Mouse (Mus musculus): ENCODE data around the gene Cxcl17.
"Not testable (repeated sequence)": the region's sequence is repeated elsewhere in the genome, so short reads cannot be mapped to it uniquely, and the experiment has no call there.

The Cxcl17 gene

DNA sequence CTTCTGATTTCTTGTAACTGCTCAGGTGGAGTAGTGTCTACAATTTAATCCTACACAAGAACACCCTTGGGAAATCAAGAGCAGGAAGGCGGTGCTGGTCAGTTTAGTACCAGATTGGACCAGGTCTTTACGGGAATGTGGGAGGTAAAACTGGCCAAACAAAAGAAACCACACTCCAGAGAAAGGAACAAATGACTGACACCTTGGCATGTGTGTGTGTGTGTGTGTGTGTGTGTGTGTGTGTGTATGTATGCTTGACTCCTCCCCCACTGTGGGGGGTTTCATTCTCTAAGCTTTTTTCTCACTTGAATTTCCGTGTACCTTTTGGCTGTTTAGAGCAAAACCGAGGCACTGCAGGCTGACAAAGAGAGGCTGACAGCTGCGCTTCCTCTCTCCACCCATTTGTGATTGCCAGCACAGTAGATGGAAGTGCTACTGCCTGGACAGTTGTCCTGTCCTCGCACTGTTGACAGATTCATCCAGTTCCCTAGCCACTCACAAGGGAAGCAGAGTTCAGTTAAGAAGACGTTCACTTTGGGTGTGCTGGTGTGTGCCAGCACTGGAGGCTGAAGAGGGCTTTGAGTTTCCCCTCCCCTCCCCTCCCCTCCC is at the start of gene Cxcl17:
Gene Cxcl17, minus strand, starts transcription at position 54 of the 609 bp plus-strand sequence.
- peak in 1 of 2 experiments; percentile 62 for DNase-seq

DNA sequence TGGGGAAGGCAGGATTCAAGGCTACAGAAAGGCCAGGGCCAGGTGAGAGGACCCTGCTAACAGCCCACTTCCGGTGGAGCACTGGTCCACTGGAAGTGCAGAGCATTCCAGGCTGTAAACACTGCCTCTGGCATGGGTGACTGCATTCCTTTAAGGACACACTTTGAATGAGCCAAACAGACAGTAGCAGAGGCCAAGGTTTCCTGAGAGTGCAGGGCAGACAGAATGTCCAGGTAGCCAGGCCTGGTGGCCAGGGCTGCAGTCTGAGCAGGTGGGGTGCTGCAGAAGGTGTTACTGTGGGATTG is 49.3 kb upstream of the Cxcl17 start:
- not testable (repeated sequence) for DNase-seq

- DNase-seq = peak in 1 of 2 experiments; percentile 35
Observed at GRCm38 (mm10) chr7:25461336-25462032, 48.8 kb upstream of the Cxcl17 start.

GRCm38 (mm10) chr7:25452103-25452502 is 39.4 kb upstream of the Cxcl17 start:
- no peak for DNase-seq

DNA sequence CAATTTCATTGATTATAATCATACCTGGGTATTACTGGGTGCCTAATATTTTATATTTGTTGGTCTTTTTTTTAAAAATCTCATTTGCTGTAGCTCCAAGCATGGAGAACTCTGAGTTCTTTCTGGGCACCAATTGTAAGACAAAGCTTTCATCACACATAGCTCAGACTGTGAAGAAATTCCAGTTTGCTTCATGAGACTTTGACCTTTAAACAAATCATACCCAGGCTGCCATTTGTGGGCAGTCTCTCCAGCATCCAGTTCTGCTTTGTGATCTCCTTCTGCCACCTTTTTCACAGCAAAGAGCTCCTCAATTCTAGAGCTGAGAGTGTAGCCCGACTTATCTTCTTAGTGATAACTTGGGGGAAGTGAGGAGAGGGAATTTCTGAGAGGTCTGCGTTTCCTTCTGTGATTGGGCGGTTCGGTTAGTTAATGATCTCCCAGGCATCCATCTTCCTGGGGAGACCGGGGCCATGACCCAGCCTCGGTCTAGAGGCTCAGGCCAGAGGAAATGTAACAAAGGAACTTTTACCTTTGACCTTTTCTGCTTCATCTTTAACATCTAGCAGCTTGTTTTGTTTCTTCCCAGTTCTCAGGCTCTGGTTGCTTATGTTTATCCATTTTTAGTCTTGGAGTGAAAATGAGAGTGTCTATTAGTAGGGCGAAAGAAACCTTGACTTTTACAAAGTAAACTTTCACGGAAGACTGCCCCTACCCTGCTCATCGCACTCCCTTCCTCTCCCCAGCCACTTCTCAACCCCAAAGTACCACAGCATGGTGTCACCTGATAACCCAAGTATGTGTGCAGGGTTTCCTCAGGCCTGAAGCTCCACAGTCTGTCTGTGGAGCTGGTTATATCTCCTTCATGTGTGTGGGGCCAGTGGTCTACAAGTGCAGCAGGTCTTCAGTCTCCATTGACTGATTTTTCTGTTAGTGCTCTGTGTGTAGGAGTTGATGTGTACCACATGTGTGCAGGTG is 37.5 kb upstream of the Cxcl17 start:
- no peak for DNase-seq

- no peak for DNase-seq
Observed at GRCm38 (mm10) chr7:25440816-25441153, 28.1 kb upstream of the Cxcl17 start.

GRCm38 (mm10) chr7:25439978-25440815 is 27.5 kb upstream of the Cxcl17 start:
- DNase-seq = peak; percentile 81 to 87

GRCm38 (mm10) chr7:25439124-25439822 is 26.6 kb upstream of the Cxcl17 start:
- DNase-seq = peak; percentile 24 to 68

DNA sequence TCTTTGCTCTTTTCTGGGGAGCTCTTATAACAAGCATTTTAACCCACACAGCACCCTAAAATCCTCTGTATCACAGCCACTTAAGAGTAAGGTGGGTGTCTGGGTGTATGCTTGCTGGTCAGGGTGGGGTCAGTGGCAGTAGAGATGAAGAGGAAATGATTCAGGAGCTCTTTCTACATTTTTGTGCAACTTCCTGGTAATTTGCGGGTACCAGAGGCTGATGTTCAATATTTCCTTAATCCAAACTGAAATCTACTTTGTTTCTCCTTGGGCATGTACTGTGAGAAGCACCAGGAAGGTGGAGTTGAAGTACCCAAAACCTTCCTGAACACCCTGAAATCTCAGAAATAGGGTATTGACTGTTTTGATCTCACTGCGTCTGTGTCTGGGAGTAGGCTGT is 24.0 kb upstream of the Cxcl17 start:
- DNase-seq = no peak

DNA sequence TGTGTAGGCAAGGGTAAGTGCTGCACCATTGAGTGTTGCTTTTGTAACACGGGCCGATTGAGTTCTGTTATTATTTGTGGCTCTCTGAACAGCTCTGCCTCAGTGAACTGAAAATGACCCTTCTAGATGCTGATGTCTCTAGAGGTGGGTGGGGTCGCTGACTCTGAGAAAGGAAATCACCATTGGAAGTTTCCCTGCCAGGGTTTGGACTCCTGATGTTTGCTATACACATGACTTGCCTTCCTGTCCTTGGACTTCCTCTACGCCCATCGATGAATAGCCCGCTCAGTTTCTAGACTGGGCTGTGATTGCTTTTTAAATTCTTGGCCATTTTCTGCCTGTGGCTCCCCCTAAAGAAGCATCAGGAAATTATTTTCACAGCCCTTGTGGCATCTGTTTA is 23.5 kb upstream of the Cxcl17 start:
- peak; percentile 63 to 79 for DNase-seq

- no peak for DNase-seq
Observed at GRCm38 (mm10) chr7:25435546-25435851, 22.8 kb upstream of the Cxcl17 start.

- DNase-seq = peak; percentile 45 to 70
Observed at GRCm38 (mm10) chr7:25434654-25435545, 22.2 kb upstream of the Cxcl17 start.

DNA sequence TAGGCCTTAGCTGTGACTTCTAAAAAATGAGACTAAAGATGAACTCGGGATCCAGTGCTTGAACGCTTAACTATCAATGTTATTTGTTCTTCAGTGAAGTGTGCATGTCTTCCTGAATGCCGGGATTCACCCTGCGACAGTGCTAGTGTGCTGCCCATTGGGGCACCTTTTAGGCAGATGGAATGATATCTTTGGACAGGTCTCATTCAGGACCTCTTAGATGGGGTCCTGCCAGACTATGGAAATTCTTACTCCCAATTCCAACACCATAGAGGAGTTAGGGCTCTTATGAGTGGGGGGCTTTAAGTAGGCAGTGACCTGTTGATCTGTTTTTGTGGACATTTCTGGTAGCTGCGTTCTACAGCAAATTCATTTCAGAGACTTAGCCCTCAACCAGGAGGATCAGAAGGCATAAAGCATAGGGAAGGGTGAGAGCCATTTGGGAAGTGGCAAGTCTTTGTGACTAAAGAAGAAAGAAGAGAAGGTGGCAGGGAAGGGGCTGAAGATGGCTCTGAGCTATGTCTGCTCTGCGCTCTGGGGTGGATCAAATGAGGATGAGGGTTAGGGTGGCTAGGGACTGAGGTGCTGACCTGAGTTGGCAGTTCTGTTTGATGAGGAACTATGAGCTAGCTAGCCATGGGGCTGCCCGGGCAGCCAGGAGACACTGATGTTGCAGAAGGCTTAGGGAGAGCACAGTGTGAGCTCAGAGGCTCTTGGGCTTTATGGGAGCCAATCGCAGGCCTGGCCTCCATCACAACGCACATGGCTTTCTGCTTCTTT is 21.3 kb upstream of the Cxcl17 start:
- DNase-seq = no peak

- DNase-seq = peak; percentile 38 to 62
Observed at GRCm38 (mm10) chr7:25433007-25433541, 20.4 kb upstream of the Cxcl17 start.

DNA sequence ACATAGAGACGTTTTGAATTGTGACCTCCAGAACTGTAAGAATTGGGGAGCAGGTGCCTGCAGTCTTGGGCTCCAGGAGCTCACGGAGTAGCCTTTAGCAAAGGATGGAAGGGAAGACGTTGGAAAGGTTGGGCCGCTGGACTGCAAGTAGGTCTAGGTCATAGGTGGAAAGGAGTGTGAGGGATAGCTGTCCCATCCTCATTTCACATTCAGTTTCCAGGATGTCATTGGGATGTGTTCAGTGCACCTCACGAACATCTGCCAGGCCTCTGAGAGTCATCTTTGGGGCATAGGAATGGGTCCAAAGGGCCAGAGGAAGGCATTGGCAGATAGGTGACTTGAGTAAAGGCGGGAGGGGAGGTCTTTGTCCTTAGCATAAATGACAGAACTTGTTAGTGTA is 19.7 kb upstream of the Cxcl17 start:
- no peak for DNase-seq

DNA sequence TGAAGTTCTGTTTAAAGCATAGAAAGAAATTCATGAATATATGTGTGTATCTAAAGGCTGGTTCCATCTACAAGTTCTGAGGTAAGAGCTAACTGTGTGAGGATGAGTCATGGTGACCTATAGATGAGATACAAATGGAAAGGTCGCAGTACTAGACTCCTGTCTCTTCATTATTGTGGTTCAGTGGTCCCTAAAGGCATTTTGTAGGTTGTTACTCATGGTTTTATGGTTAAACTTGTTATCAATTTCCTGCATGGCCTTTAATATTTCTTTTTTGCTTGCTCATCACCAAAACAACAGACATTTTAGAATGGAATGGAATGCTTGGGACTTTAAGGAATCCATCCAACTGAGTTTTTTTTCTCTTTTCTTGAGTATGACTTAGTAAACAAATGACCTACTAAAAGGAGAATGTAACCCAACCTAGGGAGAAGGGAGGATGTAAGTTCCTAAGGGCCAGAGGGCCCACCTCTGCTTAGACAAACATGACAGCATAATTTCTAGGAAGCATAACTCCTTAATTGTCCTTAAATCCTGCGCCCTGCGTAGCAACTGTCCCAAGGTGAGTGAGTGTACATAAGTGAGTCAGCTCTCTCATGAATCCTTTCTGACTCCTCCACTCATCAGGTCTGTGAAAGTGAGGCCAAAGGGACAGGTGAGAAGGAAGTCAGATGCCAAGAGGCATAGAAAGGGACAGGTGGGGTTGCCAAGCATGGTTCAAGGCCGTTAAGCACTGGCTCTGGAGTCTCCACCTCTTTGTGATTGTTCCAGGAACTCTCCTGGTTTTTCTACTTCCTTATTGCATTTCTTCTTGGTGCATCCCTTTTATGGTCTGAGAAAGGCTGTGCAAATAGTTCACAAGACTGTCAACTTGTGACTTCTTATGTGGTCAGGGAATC is 17.4 kb upstream of the Cxcl17 start:
- DNase-seq = peak in 1 of 2 experiments; percentile 59

DNA sequence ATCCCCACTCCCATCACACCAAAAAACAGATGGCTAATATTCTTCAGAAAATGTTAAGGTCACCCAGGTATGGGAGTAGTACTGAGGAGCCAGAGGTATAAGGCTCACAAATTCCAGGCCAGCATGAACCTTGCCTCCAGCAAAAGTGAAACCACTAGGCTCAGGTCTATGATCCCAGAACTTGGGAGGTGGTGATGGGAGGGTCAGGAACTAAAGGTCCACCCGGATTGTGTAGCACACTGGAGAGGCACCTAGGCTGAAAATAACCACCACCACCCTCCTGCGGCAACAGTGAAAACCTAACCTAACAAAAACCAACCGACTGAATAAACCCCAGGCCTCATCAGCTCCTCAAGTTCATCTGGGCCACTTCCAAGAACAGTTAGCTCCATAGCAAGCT is 15.6 kb upstream of the Cxcl17 start:
- peak in 1 of 2 experiments; percentile 44 for DNase-seq

- DNase-seq = no peak
Observed at GRCm38 (mm10) chr7:25427144-25427543, 14.5 kb upstream of the Cxcl17 start.

DNA sequence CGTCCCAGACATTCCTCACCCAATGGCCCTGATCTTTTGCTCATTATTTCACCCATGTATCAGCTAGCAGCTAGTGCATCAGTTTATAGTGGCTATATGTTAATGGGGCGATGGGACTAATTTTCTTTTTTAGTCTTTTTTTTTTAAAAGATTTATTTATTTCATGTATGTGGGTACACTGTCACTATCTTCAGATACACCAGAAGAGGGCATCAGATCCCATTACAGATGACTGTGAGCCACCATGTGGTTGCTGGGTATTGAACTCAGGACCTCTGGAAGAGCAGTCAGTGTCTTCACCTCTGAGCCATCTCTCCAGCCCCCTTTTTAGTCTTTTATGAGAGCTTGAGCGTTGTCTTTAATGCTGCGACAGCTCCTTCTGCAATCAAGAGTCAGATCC is 13.7 kb upstream of the Cxcl17 start:
- DNase-seq = not testable (repeated sequence)
